Mouse (Mus musculus) WW6 (cell line): ENCODE results near the gene Hgd.

Source experiments
- DNase-seq: peaks from one replicate; pipeline ENCODE4 v3.0.0-alpha.2; 2013; ENCODE audit warnings: low read depth, low spot score

Hgd gene

DNA sequence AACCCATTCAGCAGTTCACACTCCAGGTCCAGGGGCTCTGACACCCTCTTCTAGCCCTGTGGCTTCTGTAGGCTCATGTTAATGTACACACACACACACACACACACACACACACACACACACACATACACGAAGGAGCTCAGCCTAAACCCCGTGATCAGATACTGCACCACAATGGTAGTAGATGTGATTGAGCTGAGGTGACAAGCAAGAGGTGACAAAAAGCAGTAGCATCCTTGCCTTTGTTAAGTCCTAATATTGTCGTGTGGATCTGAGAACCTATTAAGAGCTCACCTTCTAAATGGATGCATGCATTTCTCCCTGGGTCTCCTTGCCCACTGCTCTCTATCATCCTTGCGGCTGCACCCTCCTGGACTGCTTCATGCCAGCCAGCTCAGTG is 698 bp downstream of the Hgd start:
- no peak for DNase-seq

DNA sequence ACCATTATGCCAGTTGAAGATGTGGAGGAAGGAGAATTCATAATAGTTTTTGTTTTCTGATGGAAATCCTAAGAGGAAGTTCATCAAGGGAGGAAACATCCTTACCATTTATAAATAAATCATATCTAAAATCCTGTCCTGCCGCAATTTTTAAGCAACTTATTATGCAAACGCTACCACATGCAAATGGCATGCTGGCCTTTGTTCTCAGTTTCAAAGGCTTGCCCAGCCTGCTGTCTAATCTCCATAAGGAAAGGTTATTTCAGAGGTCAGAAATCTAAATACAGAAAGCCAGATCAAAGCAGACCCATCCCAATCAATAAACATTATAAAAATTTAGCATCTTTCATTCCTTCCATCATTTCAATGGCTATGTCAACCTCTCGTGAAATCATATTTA is 1.9 kb downstream of the Hgd start:
- no peak for DNase-seq

DNA sequence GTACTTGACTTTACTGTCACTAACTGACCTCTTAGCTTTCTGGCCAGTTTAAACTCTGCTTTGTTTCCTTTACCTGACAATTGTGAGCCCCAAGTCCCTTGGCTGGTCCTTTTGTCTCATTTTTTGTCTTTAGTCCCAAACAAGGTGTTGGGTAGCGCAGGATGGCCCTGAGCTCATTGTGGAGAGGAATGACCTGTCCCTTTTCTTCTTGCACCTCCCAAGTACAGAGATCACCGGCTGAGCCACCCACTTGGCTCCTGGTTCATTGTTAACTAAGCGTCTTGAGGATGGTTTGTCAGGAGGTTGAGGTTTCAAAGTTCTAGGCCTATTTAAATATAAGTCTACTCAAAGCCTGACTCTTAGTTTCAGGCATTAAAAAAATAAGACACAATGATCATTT is 3.4 kb downstream of the Hgd start:
- DNase-seq, result no peak

DNA sequence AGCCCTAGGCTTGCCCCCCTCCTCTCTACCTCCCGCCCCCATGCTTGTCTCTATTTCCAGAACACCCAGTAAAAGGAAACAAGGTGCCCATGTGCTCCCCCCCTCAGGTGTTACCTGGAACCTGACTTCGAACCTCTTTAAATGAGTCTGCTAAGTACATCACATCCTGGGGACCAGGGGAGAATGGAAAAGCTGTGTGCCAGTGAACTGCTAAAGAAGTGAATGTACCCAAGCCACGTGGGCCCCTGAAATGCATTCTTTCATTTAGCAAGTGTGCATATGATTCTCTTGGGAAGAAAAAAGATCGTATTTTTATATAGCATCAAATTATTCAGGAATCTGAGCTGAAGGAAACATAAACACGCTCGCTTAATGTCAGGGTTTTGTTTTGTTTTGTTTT is 3.8 kb downstream of the Hgd start:
- no peak for DNase-seq

DNA sequence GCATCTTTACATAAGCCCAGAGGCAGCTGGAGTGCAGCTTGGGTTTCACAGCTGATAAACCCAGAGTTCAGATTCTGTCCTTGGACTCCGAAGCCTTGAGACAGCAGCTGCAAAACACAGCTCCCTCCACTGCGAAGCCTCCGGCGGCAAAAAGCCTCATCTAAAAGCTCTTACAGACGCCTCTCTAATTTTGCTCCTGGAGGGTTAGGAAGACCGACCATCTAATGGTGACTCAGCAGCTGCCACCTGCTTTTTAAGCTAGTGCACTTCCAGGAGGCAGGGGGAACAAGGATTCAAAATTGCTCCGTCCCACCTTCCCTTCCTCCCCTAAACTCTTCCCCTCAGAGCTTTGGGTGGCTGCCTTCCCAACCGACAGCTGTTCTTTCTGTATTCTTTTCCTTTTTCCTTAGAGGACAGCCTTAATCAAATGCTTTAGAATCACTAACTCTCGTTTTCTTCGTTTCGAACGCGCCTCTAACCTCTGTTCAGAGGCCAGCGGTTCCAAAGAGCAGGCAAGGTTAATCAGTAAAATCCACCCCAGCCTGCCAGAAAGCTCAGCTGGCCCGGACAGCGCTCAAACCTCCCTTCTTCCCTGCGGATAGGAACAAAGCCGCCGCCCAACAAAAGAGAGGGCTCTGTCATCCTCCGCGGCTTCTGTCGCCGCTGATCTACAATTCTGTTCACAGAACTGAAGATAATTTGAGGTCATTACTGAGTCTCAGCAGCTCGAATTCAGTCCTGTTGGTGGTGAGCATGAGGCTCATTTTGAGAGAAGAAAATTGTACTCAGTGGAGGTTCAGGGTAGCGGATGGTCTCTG is 4.5 kb downstream of the Hgd start:
- no peak for DNase-seq

DNA sequence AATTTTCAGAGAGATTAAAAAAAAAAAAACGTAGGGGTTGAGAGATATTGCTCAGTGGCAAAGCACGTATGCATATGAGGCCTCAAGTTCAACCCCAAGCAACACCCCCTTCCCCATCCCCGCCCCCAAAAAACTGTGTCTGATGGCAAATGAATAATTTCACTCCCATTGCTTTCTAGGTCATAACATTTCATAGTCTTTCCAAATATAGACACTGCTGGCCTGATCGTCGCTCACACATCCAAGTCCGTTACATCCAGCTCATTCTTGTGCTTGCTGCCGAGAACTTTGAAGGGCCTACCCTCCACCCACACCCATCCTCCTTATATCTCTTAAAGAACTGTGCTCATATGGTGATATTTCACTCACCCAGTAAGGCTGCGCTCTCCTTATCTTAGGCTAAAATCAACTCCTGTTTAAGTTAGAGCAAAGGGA is 5.2 kb downstream of the Hgd start:
- no peak for DNase-seq

DNA sequence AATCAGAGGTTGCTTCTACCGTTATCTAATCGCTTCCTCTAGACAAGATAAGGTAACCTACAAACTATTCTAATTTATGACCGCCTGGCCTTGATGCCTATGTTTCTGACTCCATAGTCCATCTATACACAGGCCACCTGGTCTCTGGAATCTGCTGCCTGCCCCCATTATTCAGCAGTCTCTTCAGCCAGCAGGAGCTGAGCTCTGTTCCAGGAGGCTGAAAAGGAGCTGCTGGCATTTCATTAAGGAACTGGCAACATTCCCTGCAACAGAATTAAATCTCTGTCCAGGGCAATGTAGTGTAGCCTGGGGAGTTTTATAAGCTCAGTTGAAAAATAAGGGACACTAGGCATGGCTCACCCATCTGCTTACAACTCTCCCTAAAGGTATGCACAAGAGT is 11.0 kb downstream of the Hgd start:
- DNase-seq, result no peak

DNA sequence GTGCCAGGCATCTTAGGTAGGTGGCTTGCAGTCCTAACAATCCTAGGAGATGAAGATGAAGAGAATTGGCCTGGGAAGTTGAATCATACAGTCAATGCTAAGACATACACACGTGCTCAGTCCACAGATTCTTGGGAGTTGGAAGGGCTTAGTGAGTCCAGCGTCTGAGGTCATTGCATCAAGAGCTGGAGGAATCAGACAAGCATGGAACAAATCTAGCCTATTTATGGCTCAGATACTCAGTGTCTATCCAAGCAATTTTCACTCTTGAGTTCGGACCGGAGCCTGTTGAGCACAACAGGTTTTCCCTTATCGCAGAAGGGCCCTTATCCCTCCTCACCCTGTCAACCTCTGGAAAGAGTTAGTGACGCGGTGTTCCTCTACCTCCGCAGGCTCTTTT is 11.6 kb downstream of the Hgd start:
- DNase-seq, result no peak

DNA sequence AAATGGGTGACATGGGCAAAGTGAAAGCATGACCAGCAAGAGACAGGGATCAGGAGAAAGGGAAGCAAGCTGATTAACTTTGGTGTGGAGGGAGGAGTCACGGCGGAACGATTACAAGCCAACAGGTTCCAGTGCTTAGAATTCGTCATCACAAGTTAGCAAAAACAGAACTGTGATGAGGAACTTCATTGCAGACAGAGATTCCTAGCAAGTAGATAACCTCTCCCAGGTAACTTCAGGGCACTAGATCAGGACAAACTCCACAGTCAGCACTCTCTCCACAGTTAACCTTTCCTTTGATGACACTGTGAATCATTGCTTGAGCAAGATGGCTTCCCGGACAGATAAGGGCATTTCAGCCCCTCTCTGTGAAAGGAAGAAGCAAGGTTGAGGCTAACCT is 17.5 kb downstream of the Hgd start:
- no peak for DNase-seq

DNA sequence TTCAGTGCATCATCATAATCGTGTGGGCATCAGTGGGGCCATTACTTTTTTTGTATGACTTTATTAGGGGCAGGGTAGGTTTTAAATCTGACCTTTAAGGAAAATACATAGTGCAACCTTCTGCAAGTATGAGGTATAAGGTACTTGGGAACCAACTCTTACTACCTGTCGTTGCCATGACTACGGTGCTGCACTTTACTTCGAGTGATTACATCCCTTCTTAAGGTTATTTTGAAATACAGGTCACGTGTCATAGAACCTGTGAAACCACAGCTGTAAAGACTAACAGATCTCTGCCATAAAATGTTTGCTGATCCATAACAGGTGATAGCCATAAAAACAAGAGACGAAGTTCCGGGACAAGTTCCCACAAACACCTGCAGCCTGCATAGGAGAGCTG is 18.5 kb downstream of the Hgd start:
- no peak for DNase-seq

DNA sequence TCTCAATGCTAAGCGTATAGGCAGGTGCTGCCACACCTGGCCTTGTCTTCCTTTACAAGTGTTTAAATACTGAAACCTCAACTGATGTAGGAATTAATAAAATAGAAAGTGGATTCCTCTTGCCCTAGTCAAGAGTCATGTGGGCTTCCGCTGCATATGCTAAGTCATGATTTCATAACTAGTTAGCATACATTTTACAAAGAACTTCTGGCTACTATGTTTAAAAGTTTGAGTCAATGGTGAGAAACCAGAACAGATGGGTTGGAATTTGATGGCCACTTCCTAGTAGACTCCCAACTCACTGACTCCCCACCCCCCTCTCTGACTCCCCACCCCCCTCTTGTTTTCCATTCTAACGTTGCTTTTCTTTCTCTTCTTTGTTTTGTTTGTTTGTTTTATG is 19.4 kb downstream of the Hgd start:
- DNase-seq, result no peak

DNA sequence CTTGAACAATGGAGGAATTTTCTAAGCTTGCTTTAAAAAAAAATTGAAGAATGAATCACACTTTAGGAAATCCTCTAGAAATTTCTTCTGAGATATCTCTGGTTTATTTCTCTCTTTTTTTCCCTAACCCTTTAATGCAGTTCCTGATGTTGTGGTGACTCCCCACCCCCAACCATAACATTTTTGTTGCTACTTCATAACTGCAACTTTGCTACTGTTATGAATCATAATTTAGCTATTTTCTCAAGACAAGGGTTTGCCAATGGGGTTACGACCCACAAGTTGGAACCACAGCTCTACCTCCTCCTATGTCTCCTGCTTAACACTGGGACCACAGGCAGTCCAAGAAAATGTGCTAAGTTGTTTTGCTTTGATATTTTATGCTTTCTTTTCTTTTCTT is 23.5 kb downstream of the Hgd start:
- DNase-seq, result no peak

DNA sequence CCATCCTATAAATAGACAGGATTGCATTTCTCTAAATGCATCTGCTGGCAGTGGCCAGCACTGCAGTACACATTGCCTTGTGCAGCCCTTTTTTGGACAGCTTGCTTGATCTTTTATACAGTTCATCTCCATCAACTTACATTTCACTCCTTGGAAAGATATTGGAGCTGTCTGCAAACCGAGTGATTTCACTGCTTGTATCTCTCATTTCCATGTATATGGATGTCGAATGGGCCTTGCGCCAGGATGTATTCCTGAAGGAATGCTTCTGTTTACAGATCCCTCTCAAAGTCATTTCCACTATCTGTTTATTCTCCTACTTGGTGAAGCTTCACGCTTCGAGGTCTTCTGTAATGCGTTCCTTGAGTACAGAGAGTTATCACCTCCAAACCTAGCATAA is 24.3 kb downstream of the Hgd start:
- DNase-seq, result no peak

DNA sequence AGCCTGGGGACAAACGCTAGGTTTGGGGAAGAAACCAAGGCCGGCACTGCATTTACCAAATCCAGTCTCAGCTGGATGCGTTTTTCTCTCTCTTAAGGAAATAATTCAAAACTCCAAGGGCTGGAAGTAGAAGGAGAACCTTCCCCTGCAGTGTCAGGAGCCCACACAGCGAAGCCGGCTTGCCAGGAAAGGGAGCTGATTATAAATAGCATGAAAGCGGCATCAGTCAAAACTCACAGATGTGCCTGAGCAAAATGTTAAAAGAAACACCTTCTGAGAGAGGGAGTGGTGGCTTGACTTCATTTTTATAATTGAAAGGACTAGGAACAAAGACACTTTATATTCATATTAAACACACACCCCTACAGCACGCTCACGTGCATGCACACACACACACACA is 30.4 kb downstream of the Hgd start:
- DNase-seq, result no peak

DNA sequence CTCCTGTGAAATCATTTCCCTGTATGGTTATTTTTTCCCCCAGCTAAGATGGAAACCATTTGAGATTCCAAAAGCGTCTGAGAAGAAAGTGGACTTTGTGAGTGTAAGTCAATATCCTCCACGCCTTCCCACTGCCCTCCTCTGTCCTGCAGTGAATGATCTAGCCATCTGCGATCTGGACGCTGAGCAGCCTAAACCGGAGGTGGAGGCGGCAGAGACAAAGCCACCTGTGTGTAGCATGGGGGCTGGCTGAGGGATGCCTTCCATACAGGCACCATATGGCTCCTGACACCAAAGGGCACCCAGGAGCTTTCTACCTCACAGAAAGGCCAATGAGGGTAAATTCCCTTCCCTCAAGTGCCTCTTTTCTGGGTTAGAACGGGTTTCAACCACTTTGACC is 31.1 kb downstream of the Hgd start:
- no peak for DNase-seq

DNA sequence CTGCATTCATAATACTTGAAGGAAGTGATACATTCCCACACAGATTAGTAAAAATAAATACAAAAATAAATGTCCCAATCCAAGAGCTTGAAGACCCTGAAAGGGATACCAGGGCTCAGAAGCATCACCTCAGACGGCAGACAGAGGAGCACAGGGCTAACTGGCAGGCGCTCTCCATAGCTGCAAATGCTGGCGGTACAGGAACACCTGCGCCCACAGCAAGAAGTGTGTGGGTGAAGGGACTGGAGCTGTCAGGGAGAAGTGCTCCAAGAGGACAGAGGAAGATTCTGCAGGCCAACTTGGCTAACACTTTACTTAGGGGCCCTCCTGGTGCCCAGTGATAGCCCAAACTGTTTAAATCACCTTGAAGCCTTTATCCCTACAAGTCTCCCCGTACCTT is 32.1 kb downstream of the Hgd start:
- no peak for DNase-seq

DNA sequence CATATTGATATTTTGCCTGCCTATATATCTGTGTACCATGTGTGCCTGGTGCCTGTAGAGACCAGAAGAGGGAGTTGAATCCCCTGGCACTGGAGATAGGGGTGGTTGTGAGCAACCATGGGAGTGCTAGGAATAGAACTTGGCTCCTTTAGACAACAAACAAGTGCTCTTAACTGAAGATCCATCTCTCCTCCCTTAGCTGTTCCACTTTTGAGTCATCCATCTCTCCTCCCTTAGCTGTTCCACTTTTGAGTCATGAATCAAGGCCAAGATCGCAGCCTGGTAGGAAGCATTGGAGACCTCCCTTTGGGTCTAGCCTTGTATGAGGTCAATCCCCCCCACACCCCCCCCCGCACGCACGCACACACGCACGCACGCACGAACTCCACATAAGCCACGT is 34.6 kb downstream of the Hgd start:
- DNase-seq, result no peak

DNA sequence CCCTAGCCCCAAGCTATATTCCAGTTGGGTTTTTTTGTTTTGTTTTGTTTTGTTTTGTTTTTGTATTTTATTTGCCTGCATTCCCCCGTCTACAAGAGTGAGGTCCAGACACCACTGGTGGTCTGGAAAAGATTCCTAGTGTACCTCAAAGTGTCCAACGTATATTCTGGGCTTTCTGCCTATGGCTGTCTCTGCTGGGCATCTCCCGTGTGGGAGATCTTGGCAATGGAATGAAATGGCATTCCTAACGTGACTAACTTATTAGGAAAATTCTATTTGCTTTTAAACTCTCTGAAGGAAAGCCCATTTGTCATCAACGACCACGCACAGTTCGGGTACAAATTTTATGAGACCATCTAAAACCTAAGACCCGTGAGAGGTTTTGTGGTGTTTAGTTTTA is 35.5 kb downstream of the Hgd start:
- DNase-seq, result no peak

DNA sequence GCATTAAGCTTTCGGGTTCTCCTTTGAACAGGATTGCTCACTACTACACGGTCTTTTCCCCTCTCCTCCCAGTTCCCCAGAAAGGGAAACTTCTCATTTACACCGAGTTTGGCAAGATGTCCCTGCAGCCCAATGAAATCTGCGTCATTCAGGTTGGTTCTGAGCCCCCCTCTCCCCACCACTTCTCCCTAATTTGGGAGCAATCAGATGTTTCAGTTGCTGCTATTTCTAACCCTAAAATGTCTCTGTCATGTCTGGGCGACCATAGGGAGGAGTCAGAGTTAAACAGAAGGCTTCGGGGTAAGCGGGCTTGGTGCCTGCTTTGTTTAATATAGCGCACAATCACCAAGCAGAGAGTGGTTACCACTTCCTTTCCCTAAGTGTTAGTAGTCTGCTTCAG is 36.2 kb downstream of the Hgd start:
- no peak for DNase-seq

DNA sequence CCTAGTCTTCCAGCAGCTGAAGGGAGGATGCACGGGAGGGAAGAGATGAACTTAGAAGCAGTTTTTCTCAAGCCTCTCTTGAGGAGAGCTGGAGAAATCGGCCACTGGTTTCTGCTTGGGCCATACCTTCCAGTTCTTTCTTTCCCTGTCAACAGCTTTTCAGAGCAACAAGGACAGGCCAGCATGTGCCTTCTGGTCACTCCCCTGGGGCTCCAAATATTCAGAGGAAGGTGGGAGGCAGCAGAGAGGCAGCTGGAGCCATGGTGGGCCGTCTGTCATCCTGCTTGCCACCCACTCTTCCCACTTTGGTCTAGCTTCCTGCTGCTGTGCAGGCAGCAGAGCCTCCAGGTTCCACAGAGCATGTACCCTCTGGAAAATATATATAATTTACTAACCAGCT is 37.7 kb downstream of the Hgd start:
- no peak for DNase-seq

DNA sequence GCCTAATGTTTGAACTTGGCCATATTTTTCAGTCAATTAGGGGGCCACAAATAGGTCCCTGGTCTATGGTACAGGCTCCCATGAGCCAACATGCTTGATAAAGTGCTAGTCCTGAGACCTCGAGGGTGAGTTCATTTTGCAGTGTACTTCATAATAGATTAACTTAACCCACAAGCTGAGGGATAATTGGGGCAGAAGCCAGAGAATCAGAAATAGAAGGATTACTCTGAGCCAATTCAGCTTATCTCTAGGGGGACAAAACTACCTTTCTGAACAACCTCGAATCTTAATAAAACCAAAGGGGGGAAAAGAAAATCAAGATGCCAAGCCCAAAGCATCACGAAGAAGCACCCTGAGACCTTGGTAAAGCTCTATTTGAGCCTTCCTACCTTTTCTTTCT is 42.5 kb downstream of the Hgd start:
- DNase-seq, result no peak

DNA sequence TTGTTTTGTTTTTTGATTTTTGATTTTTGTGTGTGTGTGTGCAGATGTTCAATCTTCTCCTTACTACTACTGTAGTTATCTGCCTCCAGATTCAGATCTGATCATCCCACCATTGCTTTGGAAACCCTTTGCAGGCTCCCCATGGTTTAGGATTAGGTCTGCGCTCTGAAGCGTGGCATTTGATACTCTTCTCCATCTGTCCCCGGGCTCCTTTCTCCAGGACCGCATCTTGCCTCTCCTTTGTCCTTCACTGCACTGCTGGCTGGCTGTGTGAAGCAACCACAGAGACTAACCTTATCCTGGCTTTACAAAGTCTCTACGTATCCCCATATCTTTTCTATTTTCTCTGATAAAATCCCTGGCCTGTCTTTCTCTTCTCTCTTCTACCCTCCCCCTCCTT is 43.0 kb downstream of the Hgd start:
- DNase-seq, result no peak

DNA sequence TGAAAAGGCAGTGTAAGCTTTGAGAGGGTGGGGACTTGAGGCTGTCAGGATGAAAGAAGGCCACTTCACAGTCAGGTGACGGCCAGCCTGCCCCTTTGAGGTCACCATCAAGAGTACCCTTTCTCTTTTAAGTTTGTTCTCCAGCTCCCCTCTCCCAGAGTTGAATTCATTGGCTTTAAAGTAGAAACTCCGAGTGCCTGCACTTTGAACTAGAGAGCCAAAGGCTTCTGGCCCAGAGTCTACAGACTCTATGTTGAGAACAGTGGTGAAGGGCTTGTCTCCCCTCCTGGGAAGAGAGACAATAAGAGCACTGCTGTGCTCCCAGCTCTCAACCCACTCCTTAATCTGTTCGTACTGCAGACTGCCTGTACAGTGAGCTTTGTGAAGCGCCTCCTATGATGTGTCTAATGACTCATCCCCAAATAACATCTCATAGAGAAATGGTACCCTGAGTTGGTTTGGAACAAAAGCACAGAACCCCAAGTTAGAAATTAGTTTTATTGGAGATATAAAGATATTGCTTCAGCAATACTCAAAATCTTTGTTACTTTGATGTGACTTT is 46.5 kb downstream of the Hgd start:
- DNase-seq, result no peak

DNA sequence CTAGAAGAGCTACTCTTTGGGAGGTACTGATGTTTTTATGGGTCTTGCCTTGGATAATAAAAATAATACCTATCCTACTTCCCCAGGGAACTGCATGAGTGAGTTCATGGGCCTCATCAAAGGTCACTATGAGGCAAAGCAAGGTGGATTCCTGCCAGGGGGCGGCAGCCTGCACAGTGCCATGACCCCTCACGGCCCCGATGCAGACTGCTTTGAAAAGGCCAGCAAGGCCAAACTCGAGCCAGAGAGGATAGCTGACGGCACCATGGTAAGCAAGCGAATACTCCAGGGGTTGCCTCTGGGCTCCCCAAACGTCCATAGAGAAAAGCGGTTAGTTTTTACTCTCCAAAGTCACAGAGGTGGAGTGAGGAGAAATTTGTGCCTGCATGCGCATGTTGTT is 48.4 kb downstream of the Hgd start:
- DNase-seq, result no peak
